Mouse (Mus musculus): ENCODE results near the gene Olfr979.

GRCm38 (mm10) chr9:39991813-39992212 is 11.5 kb downstream of the Olfr979 start, which contains the start of gene Olfr978:
- no peak for TF ChIP-seq POLR2A (IDR thresholded peaks at IDR 0.05; ENCODE audit: low read depth, low read length)
- TF ChIP-seq CTCF (IDR thresholded peaks at IDR 0.05; ENCODE audit: borderline replicate concordance, insufficient read depth, low read length): no peak
